Mouse (Mus musculus) hindbrain, embryonic 11.5 days (tissue): ENCODE measurements at regions not wholly inside any gene's neighbourhood (a gene's known extent, or its start where the extent isn't known, plus 50 kb on each side); places are given as distances from the start of the nearest gene placed in this dataset.
A peak's percentile ranks its signal among the peaks of the same experiment; 100 is the strongest.

Source experiments
- ATAC-seq: fragments of 200-750 bp; cut with Nextera tagmentation; 2 replicates; pipeline ENCODE4 v1.8.0; 2017; ENCODE audit warnings: mild to moderate bottlenecking, moderate TSS enrichment, moderate library complexity; ENCODE audit not compliant: low FRiP score
- DNase-seq: peaks from one replicate; pipeline ENCODE4 v3.0.0-alpha.2; 2015; ENCODE audit warnings: low spot score
- H3K27ac ChIP-seq: fragments of 300-500 bp; sonication (generic); 2 replicates; pipeline ENCODE4 v1.5.1; 2014; ENCODE audit warnings: mild to moderate bottlenecking, low read depth, low read length
- H3K27me3 ChIP-seq: fragments of 300-500 bp; sonication (generic); 2 replicates; pipeline ENCODE4 v1.6.1; 2014; ENCODE audit warnings: mild to moderate bottlenecking, low read length, moderate library complexity, mixed read lengths; ENCODE audit not compliant: control insufficient read depth, insufficient read depth
- H3K36me3 ChIP-seq: fragments of 300-500 bp; sonication (generic); 2 replicates; pipeline ENCODE4 v1.6.1; 2014; ENCODE audit warnings: mild to moderate bottlenecking, low read length, moderate library complexity, mixed read lengths; ENCODE audit not compliant: control insufficient read depth, insufficient read depth
- H3K4me1 ChIP-seq: fragments of 300-500 bp; sonication (generic); replicated peaks from 2 replicates; pipeline ENCODE4 v1.6.1; 2014; ENCODE audit warnings: low read length, mixed read lengths; ENCODE audit not compliant: control insufficient read depth, insufficient read depth
- H3K4me2 ChIP-seq: fragments of 300-500 bp; sonication (generic); replicated peaks from 2 replicates; pipeline ENCODE4 v1.6.1; 2014; ENCODE audit warnings: mild to moderate bottlenecking, low read depth, low read length
- H3K4me3 ChIP-seq: fragments of 300-500 bp; sonication (generic); 2 replicates; pipeline ENCODE4 v1.5.1; 2014; ENCODE audit warnings: low read depth, low read length
- H3K9ac ChIP-seq: fragments of 300-500 bp; sonication (generic); 2 replicates; pipeline ENCODE4 v1.6.1; 2014; ENCODE audit warnings: low read depth, low read length
- H3K9me3 ChIP-seq: fragments of 300-500 bp; sonication (generic); 2 replicates; pipeline ENCODE4 v1.6.1; 2016; ENCODE audit warnings: low read length; ENCODE audit not compliant: control insufficient read depth
- WGBS: fragments of 180-500 bp; shearing (Covaris S2); extraction: QIAGEN DNeasy Blood & Tissue Kit; methylation state at CpG from one replicate; pipeline ENCODE4 v1.1.7; 2014; 5-methylcytosine and 5-hydroxymethylcytosine counted together

DNA sequence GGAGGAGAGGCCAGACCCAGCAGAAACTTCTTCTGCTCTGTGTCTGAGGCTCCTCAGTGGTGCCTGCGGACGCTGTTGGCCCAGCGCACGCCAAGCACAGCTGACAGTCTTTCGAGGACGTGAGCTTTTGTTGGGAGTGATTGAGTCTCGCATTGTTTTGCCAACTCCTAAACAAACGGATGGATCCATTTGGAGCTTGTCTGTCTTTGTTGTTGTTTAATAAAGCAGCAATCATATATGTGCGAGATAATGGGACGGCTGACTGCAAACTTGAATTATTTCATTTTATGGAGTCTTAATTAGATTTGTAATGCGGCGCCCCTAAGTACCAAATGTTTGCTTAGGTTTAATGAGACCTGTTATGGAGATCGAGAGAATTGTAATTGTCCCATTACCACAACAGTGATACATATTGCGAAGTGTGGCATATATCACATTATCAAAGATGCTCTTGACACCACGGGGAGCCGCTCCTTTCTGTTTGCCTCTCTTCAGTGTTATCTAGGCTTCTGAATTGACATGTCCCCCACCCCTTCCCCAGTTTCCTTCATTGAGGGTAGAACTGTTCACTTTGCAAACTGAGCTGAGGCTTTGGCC, 117.6 kb upstream of the Hdac4 start:
- H3K4me2 ChIP-seq, result no peak overlapping the region
- H3K9me3 ChIP-seq, result no peaks in the 10 kb centered on the region
- no peaks in the 10 kb centered on the region for H3K4me1 ChIP-seq
- no peak overlapping the region for H3K9ac ChIP-seq
- WGBS, result 85% methylated on average over 16 of the region's 16 CpGs
- DNase-seq (no peak), ATAC-seq (no peak)
- H3K27me3 ChIP-seq, result no peaks in the 10 kb centered on the region
- no peaks in the 10 kb centered on the region for H3K36me3 ChIP-seq
- H3K4me3 ChIP-seq, result no peak overlapping the region
- H3K27ac ChIP-seq, result no peak overlapping the region

DNA sequence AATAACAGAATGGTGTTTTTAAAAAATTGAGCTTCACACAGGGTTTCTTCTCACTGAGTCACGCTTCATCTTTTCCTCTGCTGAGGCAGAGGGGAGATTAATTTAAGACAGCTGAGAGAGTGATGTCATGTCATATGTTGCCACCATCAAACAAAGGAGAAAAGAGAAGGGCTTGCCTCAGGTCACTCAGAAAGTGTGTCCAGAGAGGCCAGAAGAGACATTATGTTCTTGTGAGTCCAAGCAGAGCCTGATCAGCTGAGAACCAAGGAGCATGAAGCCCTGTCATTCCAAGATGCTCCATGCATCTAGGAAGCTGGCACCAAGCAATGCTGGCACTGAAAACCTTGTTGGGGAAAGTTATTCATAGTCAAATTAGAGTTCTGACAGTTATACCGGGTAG, 114.4 kb upstream of the Hdac4 start:
- Histone ChIP-seq H3K27ac (no peak overlapping the region), H3K4me2 (no peak overlapping the region), H3K9me3 (no peaks in the 10 kb centered on the region), H3K36me3 (no peaks in the 10 kb centered on the region), H3K9ac (no peak overlapping the region), H3K4me3 (no peak overlapping the region), H3K4me1 (no peaks in the 10 kb centered on the region), H3K27me3 (no peaks in the 10 kb centered on the region)
- ATAC-seq (no peak), DNase-seq (no peak)
- WGBS, result 81% methylated on average over 2 of the region's 2 CpGs

GRCm38 (mm10) chr1:92309381-92309780, 113.9 kb upstream of the Hdac4 start:
- DNase-seq, result no peak
- Histone ChIP-seq H3K36me3 (no peaks in the 10 kb centered on the region), H3K9ac (no peak overlapping the region), H3K9me3 (no peaks in the 10 kb centered on the region), H3K4me1 (no peaks in the 10 kb centered on the region), H3K4me2 (no peak overlapping the region), H3K27me3 (no peaks in the 10 kb centered on the region), H3K4me3 (no peak overlapping the region), H3K27ac (no peak overlapping the region)
- 82% methylated on average over 6 of the region's 6 CpGs for WGBS
- no peak for ATAC-seq

DNA sequence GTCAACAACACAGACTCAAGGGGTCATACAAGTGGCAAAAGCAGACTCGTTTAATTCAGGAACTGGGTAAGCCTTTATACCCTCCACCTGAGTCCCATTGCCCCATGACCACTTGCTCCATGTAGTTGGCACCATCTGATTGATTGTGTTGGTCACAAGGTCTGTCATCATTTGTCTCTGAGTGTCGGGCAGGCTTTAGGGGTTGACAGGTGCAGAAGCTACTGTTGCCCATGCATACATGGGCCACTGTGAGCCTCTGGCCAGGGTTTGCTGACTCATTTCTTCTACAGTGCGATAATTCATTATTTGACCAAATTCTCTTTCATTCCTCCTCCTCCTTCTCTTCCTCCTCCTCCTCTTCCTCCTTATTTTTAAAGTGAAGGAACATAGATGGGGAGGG, 113.0 kb upstream of the Hdac4 start:
- H3K36me3 ChIP-seq, result no peaks in the 10 kb centered on the region
- no peak for DNase-seq

GRCm38 (mm10) chr1:92306042-92306441, 110.5 kb upstream of the Hdac4 start:
- no peaks in the 10 kb centered on the region for H3K36me3 ChIP-seq
- no peaks in the 10 kb centered on the region for H3K9me3 ChIP-seq
- H3K27ac ChIP-seq, result no peak overlapping the region
- no peak overlapping the region for H3K9ac ChIP-seq
- ATAC-seq (no peak), DNase-seq (no peak)
- no peaks in the 10 kb centered on the region for H3K4me1 ChIP-seq
- H3K4me2 ChIP-seq, result no peak overlapping the region
- WGBS, result 94% methylated on average over 4 of the region's 4 CpGs
- H3K27me3 ChIP-seq, result no peaks in the 10 kb centered on the region
- H3K4me3 ChIP-seq, result no peak overlapping the region

More for the DNA sequence above, 113.0 kb upstream of the Hdac4 start:
- WGBS, result 91% methylated on average over 3 of the region's 3 CpGs
- Histone ChIP-seq H3K27me3 (no peaks in the 10 kb centered on the region), H3K9ac (no peak overlapping the region), H3K4me2 (no peak overlapping the region), H3K4me1 (no peaks in the 10 kb centered on the region), H3K27ac (no peak overlapping the region), H3K9me3 (no peaks in the 10 kb centered on the region), H3K4me3 (no peak overlapping the region)
- ATAC-seq, result no peak

- H3K27me3 ChIP-seq, result no peaks in the 10 kb centered on the region
- no peak overlapping the region for H3K4me3 ChIP-seq
- no peak overlapping the region for H3K4me2 ChIP-seq
- DNase-seq (no peak), ATAC-seq (no peak)
- no peak overlapping the region for H3K27ac ChIP-seq
- no peaks in the 10 kb centered on the region for H3K4me1 ChIP-seq
- no peak overlapping the region for H3K9ac ChIP-seq
- no peaks in the 10 kb centered on the region for H3K9me3 ChIP-seq
- 77% methylated on average over 7 of the region's 7 CpGs for WGBS
- no peaks in the 10 kb centered on the region for H3K36me3 ChIP-seq
Measured at GRCm38 (mm10) chr1:92299041-92299440, 103.5 kb upstream of the Hdac4 start.

- Histone ChIP-seq H3K27ac (no peak overlapping the region), H3K4me1 (no peaks in the 10 kb centered on the region), H3K9ac (no peak overlapping the region), H3K27me3 (no peaks in the 10 kb centered on the region), H3K4me2 (no peak overlapping the region), H3K36me3 (no peaks in the 10 kb centered on the region), H3K9me3 (no peaks in the 10 kb centered on the region), H3K4me3 (no peak overlapping the region)
- DNase-seq (peak; percentile 5), ATAC-seq (no peak)
- WGBS, result 63% methylated on average over 7 of the region's 7 CpGs
Measured at GRCm38 (mm10) chr1:92292681-92293380, 97.3 kb upstream of the Hdac4 start.

DNA sequence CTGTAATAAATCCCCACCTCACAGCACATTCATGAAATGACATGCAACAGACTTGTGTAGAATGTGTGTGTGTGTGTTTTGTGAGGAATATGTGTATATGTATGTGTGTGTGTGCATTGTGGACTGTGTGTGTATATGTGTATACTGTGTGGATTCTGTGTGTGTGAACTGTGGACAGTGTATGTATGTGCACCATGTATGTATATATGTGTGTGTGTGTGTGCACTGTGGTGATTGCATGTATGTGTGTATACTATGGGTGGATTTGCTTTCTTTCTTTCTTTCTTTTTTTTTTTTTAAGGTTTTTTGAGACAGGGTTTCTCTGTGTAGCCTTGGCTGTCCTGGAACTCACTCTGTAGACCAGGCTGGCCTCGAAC, 91.5 kb upstream of the Hdac4 start:
- DNase-seq (no peak), ATAC-seq (no peak)
- H3K9ac ChIP-seq, result no peak overlapping the region
- H3K27ac ChIP-seq, result no peak overlapping the region
- H3K27me3 ChIP-seq, result no peaks in the 10 kb centered on the region
- H3K9me3 ChIP-seq, result no peaks in the 10 kb centered on the region
- 94% methylated on average over 1 of the region's 1 CpGs for WGBS
- H3K36me3 ChIP-seq, result no peaks in the 10 kb centered on the region
- H3K4me2 ChIP-seq, result no peak overlapping the region
- no peak overlapping the region for H3K4me3 ChIP-seq
- no peaks in the 10 kb centered on the region for H3K4me1 ChIP-seq
